Comparison of ENCODE assay signal across 11 mouse cellular contexts in genomic region chr15:8994608-8995277, GRCm38 (mm10). TPM values are rescaled to one million over a fixed set of nuclear protein-coding genes. Genes with fewer than 3 reads are reported as not detected.
A peak's percentile ranks its signal among the peaks of the same experiment; 100 is the strongest.
DNase-seq lines count a peak whose midpoint lies in the region; ATAC-seq and TF ChIP-seq lines count a peak whose summit lies in the region.
"Had no signal": no experiment of that assay in that cellular context is flagged by ENCODE, and none has a peak within 500 bp of the region (broad histone marks: within the 10 kb centered on the region; RNA-seq: fewer than 3 reads in every experiment).

No protein-coding gene starts in this region.

- no peak for ATAC-seq in hindbrain, postnatal 0 days
- no peak for ATAC-seq in hindbrain, embryonic 13.5 days (ENCODE audit: low FRiP score)

- no peaks in the 10 kb centered on the region for H3K27me3 ChIP-seq in hindbrain, postnatal 0 days (ENCODE audit: insufficient read depth, low read length)
- H3K27me3 ChIP-seq in hindbrain, embryonic 13.5 days: no peaks in the 10 kb centered on the region
- H3K27me3 ChIP-seq in thymus, adult 2 months (ENCODE audit: control insufficient read depth, insufficient read depth, low read length): no peaks in the 10 kb centered on the region

- DNase-seq in hindbrain, postnatal 0 days (ENCODE audit: low spot score): peak; percentile 36
- peak; percentile 65 for DNase-seq in right cerebral cortex, adult 18-20 months
- no peak for DNase-seq in right cerebral cortex, postnatal 14 days
- peak; percentile 23 for DNase-seq in embryo, embryonic 10.5 days (ENCODE audit: low spot score)
- no peak for DNase-seq in ovary, postnatal 14 days (ENCODE audit: low spot score)
- DNase-seq in gastrocnemius, postnatal 36 days: no peak
- no peak for DNase-seq in thymus, adult 2 months
- DNase-seq: thymus, adult 18-20 months had no signal

- no peaks in the 10 kb centered on the region for H3K36me3 ChIP-seq in hindbrain, postnatal 0 days (ENCODE audit: insufficient read depth, low read length)
- no peaks in the 10 kb centered on the region for H3K36me3 ChIP-seq in hindbrain, embryonic 13.5 days
- H3K36me3 ChIP-seq in thymus, adult 2 months (ENCODE audit: control insufficient read depth, insufficient read depth, low read length): no peaks in the 10 kb centered on the region

- H3K4me2 ChIP-seq in hindbrain, postnatal 0 days (ENCODE audit: low read depth, low read length): no peak overlapping the region
- no peak overlapping the region for H3K4me2 ChIP-seq in hindbrain, embryonic 13.5 days
- H3K4me2 ChIP-seq: hindbrain, embryonic 14.5 days had no signal

- no peaks in the 10 kb centered on the region for H3K4me1 ChIP-seq in hindbrain, postnatal 0 days (ENCODE audit: insufficient read depth, low read length)
- no peaks in the 10 kb centered on the region for H3K4me1 ChIP-seq in hindbrain, embryonic 13.5 days (replicated peaks)
- H3K4me1 ChIP-seq in thymus, adult 2 months (replicated peaks; ENCODE audit: control insufficient read depth, insufficient read depth, low read length): no peaks in the 10 kb centered on the region

- H3K9ac ChIP-seq in hindbrain, postnatal 0 days (replicated peaks; ENCODE audit: low read length): no peak overlapping the region
- H3K9ac ChIP-seq in hindbrain, embryonic 13.5 days: no peak overlapping the region
- H3K9ac ChIP-seq: hindbrain, embryonic 14.5 days had no signal

- TF ChIP-seq POLR2A in thymus, adult 2 months (IDR thresholded peaks at IDR 0.05; ENCODE audit: control insufficient read depth, extremely low read depth, insufficient read depth, low read length, poor library complexity): no peak

- no peak overlapping the region for H3K27ac ChIP-seq in hindbrain, postnatal 0 days
- no peak overlapping the region for H3K27ac ChIP-seq in hindbrain, embryonic 13.5 days
- no peak overlapping the region for H3K27ac ChIP-seq in thymus, adult 2 months (ENCODE audit: control insufficient read depth, insufficient read depth, low read length)
- H3K27ac ChIP-seq: hindbrain, embryonic 14.5 days had no signal

- WGBS in hindbrain, postnatal 0 days: 70% methylated on average over 8 of the region's 8 CpGs
- WGBS in hindbrain, embryonic 13.5 days: 77% methylated on average over 8 of the region's 8 CpGs
- 72% methylated on average over 8 of the region's 8 CpGs for WGBS in thymus, adult 2 months

- no peaks in the 10 kb centered on the region for H3K9me3 ChIP-seq in hindbrain, postnatal 0 days (ENCODE audit: low read length)
- no peaks in the 10 kb centered on the region for H3K9me3 ChIP-seq in hindbrain, embryonic 13.5 days

- TF ChIP-seq CTCF in hindbrain, postnatal 0 days (IDR thresholded peaks at IDR 0.05; ENCODE audit: low read depth): peak; percentile 56
- TF ChIP-seq CTCF in thymus, adult 2 months (IDR thresholded peaks at IDR 0.05; ENCODE audit: borderline replicate concordance, control insufficient read depth, extremely low read depth, insufficient read depth, low read length, poor library complexity): no peak

- no peak overlapping the region for H3K4me3 ChIP-seq in hindbrain, postnatal 0 days (ENCODE audit: low read length)
- no peak overlapping the region for H3K4me3 ChIP-seq in hindbrain, embryonic 13.5 days
- no peak overlapping the region for H3K4me3 ChIP-seq in thymus, adult 2 months (ENCODE audit: control insufficient read depth, insufficient read depth, low read length)

- intact Hi-C loops in gastrocnemius, postnatal 36 days (cut with DNase I): no loop called here

RNA-seq across cellular contexts. Expression of gene Ranbp3l, which starts 27.0 kb away (rescaled TPM):
- 14.3 and 16.2 TPM in 2 replicates for total RNA-seq in hindbrain, postnatal 0 days (2014; rRNA removed)
- 17.9 and 18.4 TPM in 2 replicates for polyA plus RNA-seq in hindbrain, postnatal 0 days (2015; fragmentation: Nextera tagmentation; extraction: Ambion mirVana)
- polyA plus RNA-seq in hindbrain, embryonic 13.5 days (2015; fragmentation: Nextera tagmentation; extraction: Ambion mirVana): 14.0 and 14.4 TPM in 2 replicates
- total RNA-seq in gastrocnemius, postnatal 36 days (2021): under 1 TPM; 0.08 to 0.17 TPM
- 0.15 TPM in 1 of 2 replicates, not detected in the other for polyA plus RNA-seq in thymus, adult 2 months (2012; rRNA removed)
- total RNA-seq: megakaryocyte-erythroid progenitor cell, adult 5-6 weeks had no signal

Comparison
In these comparisons a context has a peak if more than half of its experiments do, and no peak if none do; other contexts are left out.
1. DNase-seq: peak in hindbrain, postnatal 0 days (single experiment), right cerebral cortex, adult 18-20 months (single experiment) and embryo, embryonic 10.5 days (single experiment); none in right cerebral cortex, postnatal 14 days (single experiment), ovary, postnatal 14 days (single experiment), gastrocnemius, postnatal 36 days (0 of 2) and thymus, adult 2 months (single experiment).
2. RNA of gene Ranbp3l, which starts 27.0 kb away (polyA plus RNA-seq): 17.9 to 18.4 TPM in hindbrain, postnatal 0 days and 14.0 to 14.4 TPM in hindbrain, embryonic 13.5 days; 0.15 TPM in thymus, adult 2 months; every median in the first group is over 10 times any median in the second.